Mouse (Mus musculus) gastrocnemius, postnatal 10 days (tissue): ENCODE data around the gene B4galt1. TPM values are rescaled to one million over a fixed set of nuclear protein-coding genes. Genes with fewer than 3 reads are reported as not detected.

Experiments
- DNase-seq: peaks from one replicate; pipeline ENCODE4 v3.0.0; 2021; ENCODE audit warnings: mixed read lengths
- total RNA-seq, 2 experiments: library from RNA; stranded (reverse); gene quantifications; 2 replicates each; pipeline ENCODE4 v1.2.3; 2021

Gene B4galt1
- total RNA-seq, 2 experiments from 2014 or later: 52.0 to 58.6 TPM

- no peak for DNase-seq
Measured at GRCm38 (mm10) chr4:40818421-40818820, 35.4 kb downstream of the B4galt1 start.

DNA sequence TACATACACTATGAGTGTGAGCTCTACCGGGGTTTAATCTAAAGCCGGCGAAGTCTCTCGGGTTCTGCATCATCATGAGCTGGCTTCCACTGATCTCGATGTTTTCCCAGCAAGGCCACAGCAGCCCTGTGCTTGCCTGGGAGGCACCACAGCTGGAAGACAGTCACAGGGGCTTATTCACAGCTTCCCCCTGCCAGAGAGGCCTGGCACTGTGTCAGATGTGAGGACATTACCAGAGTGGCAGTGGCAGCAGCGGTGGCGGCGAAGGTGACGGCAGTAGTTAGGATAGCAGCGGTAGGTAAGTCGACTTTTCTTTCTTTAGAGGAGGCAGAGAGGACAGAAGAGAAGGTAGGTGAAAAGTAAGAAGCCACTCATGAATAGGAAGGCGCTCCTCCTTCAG lies 35.9 kb downstream of the B4galt1 start:
- DNase-seq: peak; percentile 26

DNA sequence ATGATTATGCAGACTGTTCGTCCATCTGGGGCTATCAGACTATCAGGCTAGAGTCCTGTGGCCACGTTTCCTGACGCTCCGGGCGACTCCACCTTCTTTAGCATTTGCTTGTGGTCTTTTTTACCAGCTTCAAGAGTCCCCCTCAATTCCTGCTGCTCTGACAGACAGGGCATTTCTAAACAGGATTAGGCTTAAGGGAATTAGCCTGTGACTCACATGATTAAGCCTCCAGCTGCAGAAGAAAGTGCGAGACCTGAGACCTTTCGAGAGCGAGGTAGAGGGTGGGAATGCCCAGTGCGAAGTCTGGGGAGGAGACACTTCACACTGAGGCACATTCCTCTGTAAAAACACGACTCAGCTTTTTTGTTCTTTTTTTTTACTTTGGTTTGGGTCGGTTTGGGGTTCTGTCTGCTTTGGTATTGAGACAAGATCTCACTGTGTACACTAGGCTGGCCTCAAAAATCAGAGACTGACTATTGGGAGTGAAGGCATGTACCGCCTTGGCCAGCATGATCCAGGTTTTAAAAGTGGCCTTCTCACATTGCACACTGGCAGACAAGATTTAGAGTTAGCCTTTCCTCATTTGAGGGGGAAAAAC lies 37.9 kb downstream of the B4galt1 start:
- DNase-seq: no peak

DNA sequence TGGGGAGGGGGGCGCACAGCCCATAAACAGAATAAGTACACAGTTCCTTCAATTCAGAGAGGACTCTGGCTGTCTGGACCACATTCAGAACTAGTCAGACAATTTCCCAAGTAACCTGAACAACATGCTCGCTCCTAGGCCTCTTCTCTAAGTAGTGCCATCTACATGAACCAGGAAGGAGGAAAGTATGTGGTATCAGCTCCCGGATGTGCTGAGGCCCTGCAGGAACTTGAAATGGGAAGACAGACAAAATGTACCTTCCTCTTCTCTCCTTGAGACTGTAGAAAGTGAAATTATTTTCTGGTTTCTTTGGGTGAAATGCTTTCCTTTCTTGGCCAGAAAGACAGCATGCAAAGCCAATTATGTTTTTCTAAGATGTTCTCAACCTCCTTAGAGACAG lies 38.7 kb downstream of the B4galt1 start:
- DNase-seq: no peak

DNA sequence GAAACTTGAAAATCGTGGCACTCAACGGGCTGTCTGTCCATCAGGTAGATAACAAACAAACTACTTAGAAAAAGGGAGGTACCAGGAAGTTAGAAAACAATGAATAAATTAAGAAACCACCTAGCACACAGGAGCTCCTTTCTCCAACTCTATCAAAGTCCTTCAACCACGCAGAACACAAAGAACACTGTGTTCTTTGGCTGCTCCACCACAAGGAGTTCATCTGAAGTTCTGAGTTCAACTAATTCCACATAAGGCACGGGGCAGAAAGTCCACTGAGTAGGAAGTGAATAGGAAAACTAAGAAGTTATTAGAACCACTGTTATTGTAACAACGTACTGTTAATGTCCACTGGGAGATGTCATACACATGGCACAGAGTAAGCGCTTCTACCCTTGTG lies 39.4 kb downstream of the B4galt1 start:
- no peak for DNase-seq

GRCm38 (mm10) chr4:40812891-40813290 lies 40.9 kb downstream of the B4galt1 start:
- no peak for DNase-seq

- no peak for DNase-seq
Measured at GRCm38 (mm10) chr4:40810481-40810880, 43.3 kb downstream of the B4galt1 start.

DNA sequence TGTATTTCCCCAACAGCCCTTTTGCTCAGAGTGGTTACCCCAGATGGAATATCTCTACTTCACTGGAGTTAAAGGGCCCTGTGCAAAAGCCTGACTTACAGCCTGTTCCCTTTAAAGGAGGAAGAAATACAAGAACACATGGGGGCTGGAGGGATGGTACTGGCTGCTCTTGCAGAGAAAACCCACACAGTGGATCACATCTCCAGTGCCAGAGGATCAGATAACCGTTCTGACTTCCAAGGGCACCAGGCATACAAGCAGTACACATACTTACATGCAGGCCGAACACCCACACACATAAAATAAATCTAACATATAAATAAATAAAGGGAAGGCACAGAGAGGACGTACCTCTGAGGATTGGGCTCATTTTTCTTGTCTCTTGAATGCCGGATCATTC lies 46.4 kb downstream of the B4galt1 start:
- DNase-seq: no peak

DNA sequence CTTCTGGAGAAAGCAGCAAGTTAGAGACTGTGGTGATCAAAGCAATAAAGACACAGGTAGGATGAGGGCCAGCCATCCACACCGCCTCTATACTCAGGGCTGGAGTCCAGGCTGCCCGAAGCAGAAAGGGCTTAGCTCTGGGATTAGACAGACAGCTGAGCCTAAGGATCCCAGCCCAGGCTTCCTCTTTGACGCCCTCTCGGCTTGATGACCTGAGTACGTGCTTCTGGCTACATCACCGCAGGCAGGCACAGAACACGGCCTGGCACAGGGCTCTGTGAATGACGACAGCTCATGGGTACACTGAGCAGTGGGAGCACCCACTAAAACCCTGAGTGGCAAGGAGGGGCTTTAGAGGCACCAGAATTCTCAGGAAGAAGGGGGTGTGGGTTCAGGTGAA lies 48.4 kb downstream of the B4galt1 start:
- no peak for DNase-seq

DNA sequence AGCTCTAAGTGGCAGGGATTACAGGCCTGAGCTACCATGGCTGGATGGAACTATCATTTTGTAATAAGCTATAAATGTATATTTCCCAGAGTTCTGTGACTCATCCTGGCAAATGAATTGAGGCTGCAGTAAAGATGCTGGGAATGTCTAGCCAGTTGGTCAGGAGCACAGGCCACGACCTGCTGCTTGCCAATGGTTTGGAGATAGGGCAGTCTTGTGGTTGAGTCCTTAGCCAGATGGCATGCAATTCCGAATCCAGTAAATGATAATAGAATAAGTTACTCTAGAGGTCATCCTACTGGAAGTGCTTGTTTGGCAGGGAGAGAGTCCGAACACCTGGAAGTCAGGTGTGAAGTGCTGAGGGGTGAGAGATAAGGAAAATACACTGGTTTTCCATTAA lies 51.0 kb downstream of the B4galt1 start:
- no peak for DNase-seq

DNA sequence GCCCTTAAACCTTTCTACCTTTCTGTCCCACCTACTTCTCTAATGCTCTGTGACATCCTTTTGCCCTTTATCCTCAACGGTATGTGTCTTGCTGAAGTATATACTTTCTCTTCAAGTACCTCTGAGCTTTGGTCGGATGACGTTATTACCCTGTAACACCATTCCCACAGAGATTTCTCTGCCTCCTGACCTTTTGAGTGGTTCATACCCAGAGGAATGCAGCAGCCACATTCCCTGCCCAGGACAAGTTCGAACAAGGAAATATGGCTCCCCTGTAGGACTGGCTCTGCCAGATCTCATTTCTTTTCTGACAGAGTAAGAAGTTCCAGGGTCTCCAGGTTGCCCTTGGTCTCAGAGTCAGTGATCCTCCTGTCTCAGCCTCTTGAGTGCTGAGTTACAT lies 51.9 kb downstream of the B4galt1 start:
- DNase-seq: no peak

GRCm38 (mm10) chr4:40800873-40801272 lies 52.9 kb downstream of the B4galt1 start:
- DNase-seq: no peak

- peak; percentile 38 for DNase-seq
Measured at GRCm38 (mm10) chr4:40798833-40799555, 54.8 kb downstream of the B4galt1 start.

DNA sequence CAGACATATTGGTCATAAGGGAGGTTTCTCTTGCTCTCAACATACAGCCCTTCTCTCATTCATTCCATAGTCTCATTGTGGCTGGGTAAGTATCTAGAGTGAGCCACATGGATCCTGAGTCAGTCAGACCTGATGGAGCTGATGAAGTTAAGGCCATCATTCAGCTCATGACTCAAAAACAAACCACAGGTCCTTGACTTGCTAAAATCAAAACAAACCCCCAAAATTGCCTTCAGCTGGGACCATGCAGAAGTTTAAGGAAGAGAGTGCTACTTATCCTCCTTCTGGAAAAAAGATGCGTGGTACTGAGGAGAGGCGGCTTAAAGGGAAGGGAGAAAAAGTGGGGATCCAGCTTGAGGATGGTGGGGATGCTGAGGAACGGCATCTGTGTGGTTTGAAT lies 58.0 kb downstream of the B4galt1 start:
- DNase-seq: no peak

DNA sequence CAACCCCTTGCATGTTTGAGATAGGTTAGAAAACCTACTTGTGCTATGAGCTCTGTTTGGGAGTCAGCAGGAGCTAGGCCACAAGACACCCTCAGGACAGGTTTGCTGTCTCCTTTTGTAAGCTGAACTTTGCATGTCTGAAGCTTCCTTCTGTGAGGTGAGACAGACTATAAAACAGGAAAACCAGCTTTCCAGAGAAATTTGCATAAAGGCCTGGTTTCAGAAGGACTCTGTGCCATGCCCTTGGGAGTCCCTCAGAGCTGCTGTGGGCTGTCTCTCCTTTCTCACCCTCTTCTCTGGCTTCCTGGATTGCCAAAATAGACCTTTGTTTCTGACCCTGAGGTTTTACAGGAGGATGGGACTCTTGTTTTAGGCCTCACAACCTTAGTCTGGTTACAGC lies 59.5 kb downstream of the B4galt1 start:
- DNase-seq: no peak

DNA sequence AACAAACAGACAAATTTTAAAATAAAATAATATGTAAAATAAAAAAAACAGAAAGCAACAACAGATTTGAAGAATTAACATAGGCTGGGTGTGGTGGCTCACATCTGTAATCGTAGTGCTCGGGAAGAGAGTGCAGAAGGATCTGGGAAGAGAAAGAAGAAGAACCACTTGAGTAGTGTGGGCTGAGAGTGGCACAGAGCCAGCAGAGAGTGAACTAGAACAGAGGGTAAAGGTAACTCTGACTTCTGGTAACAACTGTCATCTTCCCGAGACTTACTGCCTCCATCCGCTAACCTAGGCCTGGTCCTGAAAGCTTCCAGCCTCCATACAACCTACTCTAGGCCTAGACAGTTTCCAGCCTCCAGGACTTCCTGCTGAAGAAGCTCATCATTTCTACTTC lies 62.6 kb downstream of the B4galt1 start:
- no peak for DNase-seq

GRCm38 (mm10) chr4:40786578-40786977 lies 67.2 kb downstream of the B4galt1 start:
- no peak for DNase-seq

- no peak for DNase-seq
Measured at GRCm38 (mm10) chr4:40785620-40786166, 68.1 kb downstream of the B4galt1 start.

DNA sequence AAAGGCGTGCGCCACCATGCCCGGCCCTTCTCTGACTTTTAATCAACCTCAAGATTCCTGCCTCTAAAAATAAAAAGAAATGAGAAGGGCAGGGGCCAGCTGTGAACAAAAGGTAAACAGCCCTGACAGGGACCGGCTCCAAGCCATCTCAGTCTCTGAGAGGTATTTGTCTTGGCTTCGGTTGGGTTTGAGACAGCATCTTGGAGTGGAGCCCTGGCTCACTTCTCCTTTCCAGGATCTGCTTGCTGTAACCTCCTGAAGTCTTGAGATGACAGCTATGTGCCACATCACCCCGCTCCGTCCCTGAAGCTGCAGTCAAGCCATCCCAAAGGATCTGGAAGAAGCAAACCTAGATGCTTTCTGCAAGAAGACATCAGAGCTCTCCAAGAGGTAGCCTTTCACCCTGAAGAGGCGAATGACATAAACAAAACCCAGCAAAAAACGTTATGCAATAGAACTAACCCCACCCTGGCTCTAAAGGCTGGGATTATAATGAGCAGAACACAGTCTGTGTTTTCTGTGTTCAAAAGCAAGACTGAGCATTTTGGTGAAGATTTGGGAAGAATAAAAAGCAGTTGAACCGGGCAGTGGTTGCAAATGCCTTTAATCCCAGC lies 69.1 kb downstream of the B4galt1 start:
- peak; percentile 18 for DNase-seq

- no peak for DNase-seq
Measured at GRCm38 (mm10) chr4:40783049-40783448, 70.8 kb downstream of the B4galt1 start.

- DNase-seq: no peak
Measured at GRCm38 (mm10) chr4:40781797-40782495, 71.9 kb downstream of the B4galt1 start.

- DNase-seq: no peak
Measured at GRCm38 (mm10) chr4:40781143-40781542, 72.7 kb downstream of the B4galt1 start.

DNA sequence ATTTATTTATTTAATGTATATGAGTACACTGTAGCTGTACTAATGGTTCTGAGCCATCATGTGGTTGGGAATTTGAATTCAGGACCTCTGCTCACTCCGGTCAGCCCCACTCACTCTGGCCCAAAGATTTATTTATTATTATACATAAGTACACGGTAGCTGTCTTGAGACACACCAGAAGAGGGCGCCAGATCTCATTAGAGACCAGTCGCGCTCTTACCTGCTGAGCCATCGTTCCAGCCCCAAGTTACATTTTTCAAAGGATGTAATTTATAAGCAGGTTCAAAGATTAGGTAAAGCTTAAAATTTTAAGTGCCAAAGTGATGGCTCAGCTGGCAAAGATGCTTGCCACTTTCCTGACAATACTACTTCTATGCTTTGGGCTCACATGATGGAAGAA lies 75.1 kb downstream of the B4galt1 start:
- DNase-seq: no peak
